Mouse (Mus musculus): ENCODE data around the gene Col11a2. TPM values are rescaled to one million over a fixed set of nuclear protein-coding genes. Genes with fewer than 3 reads are reported as not detected.
A peak's percentile ranks its signal among the peaks of the same experiment; 100 is the strongest.
"Not testable (repeated sequence)": the region's sequence is repeated elsewhere in the genome, so short reads cannot be mapped to it uniquely, and the experiment has no call there.

Col11a2 gene
- polyA plus RNA-seq (2017; shearing (Covaris generic)), result under 1 TPM in 1 of 3 experiments, not detected in 2; 0.21 TPM

GRCm38 (mm10) chr17:34038878-34039561, at the start of gene Col11a2:
Gene Col11a2 (plus strand): TSS chr17:34039437.
- no peak for ATAC-seq

- peak; percentile 55 for ATAC-seq
These were observed 47.2 kb upstream of the Col11a2 start for GRCm38 (mm10) chr17:33991788-33992664.

DNA sequence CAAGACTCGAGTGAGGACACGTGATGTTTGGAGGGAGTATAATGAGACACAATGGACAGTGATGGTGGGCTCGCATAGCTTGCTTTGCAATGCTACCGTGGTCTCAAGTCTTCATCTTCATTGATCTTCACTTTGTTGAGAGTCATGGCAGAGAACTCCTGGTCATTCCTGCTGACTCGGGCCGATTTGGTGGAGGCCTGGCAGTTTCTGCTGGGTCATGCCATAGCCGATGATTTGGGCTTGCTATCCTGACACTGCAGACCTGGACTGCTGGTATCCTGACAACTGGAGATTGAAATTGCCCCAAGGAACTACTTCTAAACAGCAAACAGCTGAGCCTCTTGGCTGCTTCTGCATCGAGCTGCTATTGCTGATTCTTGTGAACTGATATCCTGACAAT, 44.3 kb upstream of the Col11a2 start:
- ATAC-seq, result no peak

GRCm38 (mm10) chr17:33995651-33996050, 43.6 kb upstream of the Col11a2 start:
- no peak for ATAC-seq

DNA sequence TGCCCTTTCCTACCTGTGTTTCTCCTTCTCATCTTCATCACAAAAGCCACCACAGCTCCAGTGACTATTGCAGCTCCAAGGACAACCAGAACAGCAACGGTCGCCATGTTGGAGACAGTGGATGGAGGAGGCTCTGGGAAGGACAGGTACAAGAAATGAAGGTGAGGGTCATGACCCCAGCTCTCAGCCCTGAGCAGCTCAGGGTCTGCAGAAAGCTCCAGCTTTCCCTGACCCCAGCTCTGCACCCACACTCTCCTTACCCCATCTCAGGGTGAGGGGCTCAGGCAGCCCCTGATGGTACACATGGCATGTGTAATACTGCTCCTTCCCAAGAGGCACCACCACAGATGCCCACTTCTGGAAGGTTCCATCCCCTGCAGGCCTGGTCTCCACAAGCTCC, 42.2 kb upstream of the Col11a2 start:
- ATAC-seq, result not testable (repeated sequence)

- not testable (repeated sequence) for ATAC-seq
These were observed 40.5 kb upstream of the Col11a2 start for GRCm38 (mm10) chr17:33998697-33999096.

GRCm38 (mm10) chr17:33999341-34000149, 39.7 kb upstream of the Col11a2 start:
- ATAC-seq, result no peak

DNA sequence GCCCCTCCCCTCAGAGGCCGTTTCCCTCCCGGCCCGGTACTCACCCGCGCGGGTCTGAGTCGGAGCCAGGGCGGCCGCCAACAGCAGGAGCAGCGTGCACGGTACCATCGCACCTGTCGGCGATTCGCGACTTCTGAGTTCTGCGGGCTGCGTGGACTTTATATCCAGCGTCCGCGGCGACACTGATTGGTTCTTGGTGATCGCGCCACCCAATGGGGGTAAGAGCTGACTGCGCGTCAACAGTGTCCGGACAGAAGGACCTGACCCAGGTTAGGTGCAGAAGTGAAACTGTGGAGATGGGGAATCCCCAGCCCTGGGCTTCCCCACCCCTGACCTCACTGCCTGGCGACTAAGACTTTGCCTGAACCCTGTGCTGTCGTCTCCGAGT, 39.1 kb upstream of the Col11a2 start, which contains the start of gene H2-K1:
Gene H2-K1, minus strand, starts transcription at position 198 of the 388 bp plus-strand sequence.
- ATAC-seq, result peak; percentile 92

GRCm38 (mm10) chr17:34000796-34001195, 38.4 kb upstream of the Col11a2 start:
- ATAC-seq, result not testable (repeated sequence)

GRCm38 (mm10) chr17:34003426-34003825, 35.8 kb upstream of the Col11a2 start:
- no peak for ATAC-seq

DNA sequence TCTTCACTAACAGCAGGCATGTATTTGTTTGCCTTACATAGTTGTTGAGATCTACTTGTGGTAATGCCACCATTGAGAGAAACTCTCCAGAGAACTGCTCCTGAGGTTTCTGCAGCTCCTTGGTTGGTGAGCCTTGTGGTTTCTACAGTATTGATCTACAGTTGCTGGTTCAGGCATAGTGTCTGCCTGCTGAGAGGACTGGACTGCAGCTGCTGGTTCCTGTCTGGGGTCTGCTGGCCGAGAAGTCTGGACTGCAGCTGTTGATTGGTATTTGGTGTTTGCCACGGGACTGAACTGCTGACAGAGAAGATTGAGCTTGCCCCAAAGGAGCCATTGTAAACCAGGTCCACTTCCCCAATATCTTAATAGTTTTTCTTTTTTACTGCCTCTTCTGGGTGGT, 32.7 kb upstream of the Col11a2 start:
- no peak for ATAC-seq

DNA sequence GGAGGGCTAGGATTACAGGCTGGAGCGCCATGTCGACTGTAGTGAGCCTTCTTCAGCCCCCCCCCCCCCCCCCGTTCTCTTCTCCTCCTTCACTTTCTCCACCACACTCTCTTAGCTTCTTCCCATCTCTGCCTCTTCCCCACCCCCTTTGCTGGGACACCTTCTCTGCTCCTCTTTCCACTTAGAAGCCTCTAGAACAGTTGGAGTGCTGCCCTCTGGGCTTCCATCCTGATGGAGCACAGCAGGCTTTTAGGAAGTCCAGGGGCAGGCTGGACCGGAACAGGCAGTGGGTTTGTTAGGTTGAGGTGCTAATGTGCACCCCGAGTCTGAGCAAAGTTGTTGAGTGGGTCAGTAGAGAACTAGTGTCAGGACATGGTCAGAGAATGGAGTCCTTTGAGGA, 29.1 kb upstream of the Col11a2 start:
- ATAC-seq, result no peak

GRCm38 (mm10) chr17:34013436-34013835, 25.8 kb upstream of the Col11a2 start:
- no peak for ATAC-seq

- no peak for ATAC-seq
These were observed 17.5 kb upstream of the Col11a2 start for GRCm38 (mm10) chr17:34021539-34022413.

- ATAC-seq, result no peak
These were observed 16.8 kb upstream of the Col11a2 start for GRCm38 (mm10) chr17:34022414-34022783.

- ATAC-seq, result no peak
These were observed 16.2 kb upstream of the Col11a2 start for GRCm38 (mm10) chr17:34022987-34023386.

DNA sequence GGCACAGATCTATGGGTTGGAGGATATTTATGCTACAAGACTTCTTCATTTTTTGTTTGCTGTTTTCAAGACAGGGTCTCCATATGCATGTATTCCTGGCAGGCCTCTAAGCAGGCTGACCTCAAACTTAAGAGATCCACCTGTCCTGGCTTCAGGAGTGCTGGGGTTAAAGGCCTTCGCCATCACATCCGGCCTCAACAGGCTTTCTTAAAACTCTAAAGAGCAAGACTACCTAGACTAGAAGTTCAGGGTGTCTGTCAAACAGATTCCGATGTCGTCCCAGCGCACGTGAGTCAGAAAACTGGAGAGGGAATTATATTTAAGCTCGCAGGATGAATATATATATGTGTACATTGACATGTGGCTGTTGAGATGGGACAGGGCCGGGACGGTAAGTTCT, 15.6 kb upstream of the Col11a2 start:
- no peak for ATAC-seq

DNA sequence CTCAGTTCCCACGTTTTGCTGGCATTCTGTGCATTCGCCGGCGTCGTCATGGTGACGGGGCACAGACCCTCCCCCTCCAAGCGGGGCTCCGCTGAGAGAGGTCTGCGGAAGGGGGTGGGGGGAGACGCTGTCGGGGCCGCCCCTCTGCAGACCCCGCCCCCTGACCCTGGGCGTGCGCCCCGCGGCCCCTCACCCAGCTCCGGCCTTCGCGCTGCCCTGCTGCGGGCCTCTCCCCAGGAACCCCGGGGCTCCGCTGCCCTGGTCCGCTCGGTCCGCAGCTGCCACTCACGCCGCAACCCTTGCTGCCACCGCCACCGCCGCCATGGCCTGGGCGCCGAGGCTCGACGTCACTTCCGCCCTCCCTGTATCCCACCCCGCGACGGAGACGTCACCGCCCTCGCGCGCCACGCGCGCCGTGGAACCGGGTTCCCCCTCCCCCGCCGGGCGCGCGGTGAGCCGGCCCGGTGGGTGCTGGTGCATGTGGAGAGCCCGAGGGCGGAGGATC, 14.9 kb upstream of the Col11a2 start, which contains the start of gene Ring1:
Gene Ring1, minus strand, starts transcription at position 364 of the 505 bp plus-strand sequence.
- peak; percentile 44 for ATAC-seq

DNA sequence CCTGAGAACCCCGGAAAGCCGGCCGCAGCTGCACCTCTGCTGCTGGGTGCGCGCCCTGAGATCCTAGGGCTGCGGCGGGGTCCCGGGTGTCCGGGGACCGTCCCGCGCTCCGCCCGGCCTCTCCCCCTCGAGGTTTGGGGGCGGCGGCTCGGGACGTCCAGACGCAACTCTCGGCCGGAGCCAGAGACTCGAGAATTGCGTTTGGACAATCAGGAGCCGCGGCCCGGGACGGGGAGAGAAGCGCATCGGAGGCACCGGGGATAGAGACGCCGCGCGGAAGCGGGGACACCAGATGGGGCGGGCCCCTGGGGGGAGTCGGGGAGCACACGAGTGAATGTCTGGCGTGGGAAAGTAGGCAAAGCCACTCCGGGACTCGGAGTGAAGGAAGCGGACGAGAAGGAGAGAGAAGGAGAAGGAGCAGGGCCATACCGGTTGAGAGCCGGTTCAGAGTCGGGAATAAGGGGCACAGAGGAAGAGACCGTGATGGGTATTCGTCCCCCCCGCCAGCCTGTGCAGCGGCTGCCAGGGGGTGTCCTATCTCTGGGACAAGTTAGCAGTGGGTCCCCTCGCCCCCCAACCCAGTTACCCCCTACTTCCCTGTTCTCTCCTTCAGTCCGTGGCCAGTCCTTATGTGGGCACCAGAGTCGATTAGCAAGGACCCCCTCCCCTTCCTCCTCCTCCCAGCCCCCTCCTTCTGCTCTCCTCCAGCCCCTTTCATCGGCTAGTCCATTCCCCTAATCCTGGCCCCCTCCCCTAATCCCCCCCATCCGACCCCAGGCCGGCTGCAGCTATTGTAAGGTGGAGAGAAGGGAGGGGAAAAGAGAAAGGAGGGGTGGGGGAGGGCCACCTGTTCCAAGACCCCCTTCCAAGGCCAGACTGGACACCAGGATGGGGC, 14.1 kb upstream of the Col11a2 start:
- peak; percentile 5 for ATAC-seq

GRCm38 (mm10) chr17:34025756-34026151, 13.5 kb upstream of the Col11a2 start:
- no peak for ATAC-seq

Data from inflammation-experienced regulatory T-cells, adult 6 months (primary cell).